In the genomic region with DNA sequence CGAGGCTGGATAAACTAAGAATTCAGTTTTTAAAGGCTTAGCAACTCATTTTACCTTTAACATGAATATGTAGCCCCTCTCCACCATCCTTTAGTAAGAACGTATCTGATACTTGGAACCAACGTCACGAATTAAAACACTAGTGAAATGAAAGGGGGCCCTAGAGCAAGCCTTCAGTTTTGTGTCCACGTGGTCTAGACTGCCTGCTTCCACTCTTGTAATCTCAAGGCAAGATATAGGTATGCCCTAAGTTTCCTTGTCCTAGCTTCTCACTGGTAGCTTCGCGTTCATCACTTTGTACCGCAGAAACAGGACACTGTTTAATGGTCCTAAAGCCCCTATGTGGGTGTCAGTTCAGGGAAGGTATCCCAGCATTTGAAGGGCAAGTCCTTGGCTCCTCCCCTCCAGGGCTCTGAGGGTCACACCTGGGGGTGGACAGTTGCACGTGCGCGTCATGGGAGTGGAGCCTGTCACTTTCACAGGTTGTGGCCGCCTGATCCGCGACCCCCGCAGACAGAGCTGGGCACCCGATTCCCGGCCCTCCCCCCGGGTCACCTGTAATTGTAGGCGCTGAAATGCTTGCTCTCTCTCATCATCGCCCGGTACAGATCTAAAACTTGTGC, we compare ENCODE assay signal across 8 mouse cellular contexts. TPM values are rescaled to one million over a fixed set of nuclear protein-coding genes. Genes with fewer than 3 reads are reported as not detected.
DNase-seq lines count a peak whose midpoint lies in the region; ATAC-seq and TF ChIP-seq lines count a peak whose summit lies in the region.

No protein-coding gene starts in this region.

- 9% methylated on average over 21 of the region's 21 CpGs for WGBS in forebrain, embryonic 10.5 days
- 6% methylated on average over 21 of the region's 21 CpGs for WGBS in lung, embryonic 14.5 days

- peak overlapping the region; percentile 66 for H3K9ac ChIP-seq in lung, embryonic 14.5 days

- ATAC-seq in lung, embryonic 14.5 days (ENCODE audit: insufficient read depth), result peak; percentile 19; the same call in 1 of the 2 replicates

- H3K4me1 ChIP-seq in E14TG2a.4 (replicated peaks; ENCODE audit: low read depth, low read length), result peaks cover 27% of the 10 kb centered on the region
- peaks cover 26% of the 10 kb centered on the region for H3K4me1 ChIP-seq in forebrain, embryonic 10.5 days
- H3K4me1 ChIP-seq in lung, embryonic 14.5 days (ENCODE audit: insufficient read depth), result no peaks in the 10 kb centered on the region

- peaks cover 3% of the 10 kb centered on the region; the same call in 1 of the 2 replicates for H3K36me3 ChIP-seq in E14TG2a.4 (ENCODE audit: insufficient read depth, low read length)
- no peaks in the 10 kb centered on the region for H3K36me3 ChIP-seq in forebrain, embryonic 10.5 days (replicated peaks)
- H3K36me3 ChIP-seq in lung, embryonic 14.5 days (ENCODE audit: insufficient read depth), result no peaks in the 10 kb centered on the region

- peak overlapping the region; percentile 98 for H3K27ac ChIP-seq in forebrain, embryonic 10.5 days
- peak overlapping the region; percentile 95 for H3K27ac ChIP-seq in lung, embryonic 14.5 days (ENCODE audit: low read depth)

- H3K9me3 ChIP-seq in E14TG2a.4 (ENCODE audit: low read length), result no peaks in the 10 kb centered on the region
- H3K9me3 ChIP-seq in forebrain, embryonic 10.5 days, result no peaks in the 10 kb centered on the region
- no peaks in the 10 kb centered on the region for H3K9me3 ChIP-seq in lung, embryonic 14.5 days (ENCODE audit: low read depth, low read length)

- no peaks in the 10 kb centered on the region for H3K27me3 ChIP-seq in E14TG2a.4 (ENCODE audit: insufficient read depth, low read length)
- no peaks in the 10 kb centered on the region for H3K27me3 ChIP-seq in forebrain, embryonic 10.5 days (ENCODE audit: poor library complexity, severe bottlenecking)
- H3K27me3 ChIP-seq in lung, embryonic 14.5 days (ENCODE audit: insufficient read depth, low read length), result no peaks in the 10 kb centered on the region

- peak overlapping the region; percentile 95 for H3K4me3 ChIP-seq in E14TG2a.4 (replicated peaks; ENCODE audit: low read length)
- peak overlapping the region; percentile 76 for H3K4me3 ChIP-seq in forebrain, embryonic 10.5 days
- H3K4me3 ChIP-seq in lung, embryonic 14.5 days (ENCODE audit: low read depth, low read length), result peak overlapping the region; percentile 63

- DNase-seq in c-Kit-negative CD71-positive TER-119-positive erythroid progenitor cells, embryonic 14.5 days (ENCODE audit: low read depth, low spot score), result peak; percentile 41
- DNase-seq in forebrain, embryonic 10.5 days (ENCODE audit: extremely low spot score, low spot score), result peak; percentile 44
- peak; percentile 48 to 54 for DNase-seq in heart, postnatal 10 days
- peak; percentile 18 to 19 for DNase-seq in layer of hippocampus, adult 8-10 months (ENCODE audit: low spot score in 2 of 2)
- peak; percentile 37 for DNase-seq in lung, embryonic 14.5 days
- peak; percentile 10 for DNase-seq in ovary, postnatal 10 days (ENCODE audit: low spot score)
- DNase-seq in thymus, postnatal 10 days (ENCODE audit: low spot score in 2 of 2), result peak; percentile 14 to 39

- H3K4me2 ChIP-seq in lung, embryonic 14.5 days, result peak overlapping the region; percentile 81

- TF ChIP-seq CTCF in E14TG2a.4 (conservative IDR thresholded peaks at IDR 0.05; ENCODE audit: low read length), result no peak
- no peak for TF ChIP-seq CTCF in lung, embryonic 14.5 days (IDR thresholded peaks at IDR 0.05; ENCODE audit: low read depth)

- intact Hi-C loops in heart, postnatal 10 days (cut with DNase I), result loop anchor here (5.0 to 10.0 kb wide), 2 partner anchors 99 to 618 kb away; a partner anchor contains a TSS

RNA-seq across cellular contexts. Expression of a gene that starts 0.6 kb away (rescaled TPM):
- 24.1 and 26.5 TPM in 2 replicates for polyA plus RNA-seq in forebrain, embryonic 10.5 days (2016; fragmentation: Nextera tagmentation; extraction: Ambion mirVana)
- total RNA-seq in heart, postnatal 10 days (2021), result 10 to 100 TPM; 69.7 to 73.3 TPM
- 10 to 100 TPM; 31.9 to 45.2 (median 36.4) TPM for total RNA-seq in layer of hippocampus, adult 8-10 months (2022)
- 29.3 and 34.3 TPM in 2 replicates for polyA plus RNA-seq in lung, embryonic 14.5 days (2014; fragmentation: Nextera tagmentation; extraction: Ambion mirVana)

RNA-seq across cellular contexts. Expression of a gene that starts 0.7 kb away (rescaled TPM):
- polyA plus RNA-seq in forebrain, embryonic 10.5 days (2016; fragmentation: Nextera tagmentation; extraction: Ambion mirVana), result 23.4 and 24.4 TPM in 2 replicates
- total RNA-seq in heart, postnatal 10 days (2021), result 10 to 100 TPM; 10.7 to 13.7 TPM
- 10 to 100 TPM; 19.2 to 21.0 (median 19.7) TPM for total RNA-seq in layer of hippocampus, adult 8-10 months (2022)
- 25.9 and 26.2 TPM in 2 replicates for polyA plus RNA-seq in lung, embryonic 14.5 days (2014; fragmentation: Nextera tagmentation; extraction: Ambion mirVana)

Comparison
In these comparisons a context has a peak if more than half of its experiments do, and no peak if none do; other contexts are left out.
1. Peak in every context shown above with its lines: DNase-seq, ATAC-seq, H3K4me3 ChIP-seq and H3K27ac ChIP-seq.